Mouse (Mus musculus): ENCODE measurements around the gene Mgmt.

DNA sequence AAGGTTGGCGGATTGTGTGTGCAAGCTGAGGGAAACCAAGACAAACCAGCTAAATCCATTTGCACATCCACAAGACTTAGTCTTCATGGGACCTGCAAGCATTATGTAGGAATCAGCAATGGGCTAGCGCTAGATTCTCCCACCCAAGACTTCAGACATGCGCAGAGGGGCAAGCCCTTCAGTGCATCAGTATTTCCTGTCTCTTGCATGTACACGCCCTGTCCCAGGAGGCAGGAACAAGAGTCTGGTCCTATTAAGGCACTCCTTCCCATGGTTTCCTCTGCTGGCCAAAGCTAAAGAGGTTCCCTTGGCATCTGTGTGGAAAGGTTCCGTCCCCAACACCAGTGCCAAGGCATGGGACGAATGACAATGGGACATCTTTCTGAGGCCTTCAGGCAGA, 166.7 kb downstream of the Mgmt start:
- no peak for TF ChIP-seq GATA1 (IDR thresholded peaks at IDR 0.05; ENCODE audit: borderline replicate concordance, low read length)
- TF ChIP-seq FLI1 (IDR thresholded peaks at IDR 0.05; ENCODE audit: low read length) = no peak
